Mouse (Mus musculus) heart, embryonic 11.5 days (tissue): ENCODE data around the gene Cd164l2. TPM values are rescaled to one million over a fixed set of nuclear protein-coding genes. Genes with fewer than 3 reads are reported as not detected.

Experiments
- ATAC-seq: fragments of 200-750 bp; cut with Nextera tagmentation; replicated peaks from 2 replicates; pipeline ENCODE4 v1.8.0; 2017; ENCODE audit warnings: moderate library complexity; ENCODE audit not compliant: insufficient number of reproducible peaks, low FRiP score, low TSS enrichment
- H3K27ac ChIP-seq: fragments of 300-500 bp; sonication (generic); 2 replicates; pipeline ENCODE4 v1.5.1; 2014; ENCODE audit warnings: mild to moderate bottlenecking, low read depth, low read length
- H3K27me3 ChIP-seq: fragments of 300-500 bp; sonication (generic); 2 replicates; pipeline ENCODE4 v1.6.1; 2014; ENCODE audit warnings: mild to moderate bottlenecking, low read length, mixed read lengths; ENCODE audit not compliant: control insufficient read depth, insufficient read depth
- H3K36me3 ChIP-seq: fragments of 300-500 bp; sonication (generic); 2 replicates; pipeline ENCODE4 v1.6.1; 2014; ENCODE audit warnings: mild to moderate bottlenecking, low read length, moderate library complexity, mixed read lengths; ENCODE audit not compliant: control insufficient read depth, insufficient read depth
- H3K4me1 ChIP-seq: fragments of 300-500 bp; sonication (generic); 2 replicates; pipeline ENCODE4 v1.6.1; 2014; ENCODE audit warnings: low read length; ENCODE audit not compliant: control insufficient read depth, insufficient read depth
- H3K4me2 ChIP-seq: fragments of 300-500 bp; sonication (generic); 2 replicates; pipeline ENCODE4 v1.6.1; 2014; ENCODE audit warnings: mild to moderate bottlenecking, moderate library complexity
- H3K4me3 ChIP-seq: fragments of 300-500 bp; sonication (generic); 2 replicates; pipeline ENCODE4 v1.5.1; 2014; ENCODE audit warnings: low read depth, low read length
- H3K9ac ChIP-seq: fragments of 300-500 bp; sonication (generic); 2 replicates; pipeline ENCODE4 v1.6.1; 2014; ENCODE audit warnings: mild to moderate bottlenecking, low read depth, low read length, moderate library complexity
- H3K9me3 ChIP-seq: fragments of 300-500 bp; sonication (generic); replicated peaks from 2 replicates; pipeline ENCODE4 v1.6.1; 2016; ENCODE audit warnings: low read length; ENCODE audit not compliant: control insufficient read depth
- WGBS: fragments of 180-500 bp; shearing (Covaris S2); extraction: QIAGEN DNeasy Blood & Tissue Kit; methylation state at CpG from one replicate; pipeline ENCODE4 v1.1.7; 2014; ENCODE audit not compliant: insufficient replicate concordance; 5-methylcytosine and 5-hydroxymethylcytosine counted together
- polyA plus RNA-seq: library from polyadenylated mRNA; unstranded; fragments of >200 nt; fragmentation: Nextera tagmentation; extraction: Ambion mirVana; gene quantifications from 2 replicates; pipeline ENCODE4 v1.2.1, GENCODE M21; 2014

Gene Cd164l2
- polyA plus RNA-seq, 1 experiment from 2014 or later: 0.27 TPM

GRCm38 (mm10) chr4:133257798-133258408 is 46.0 kb downstream of the Cd164l2 start:
- H3K4me1 ChIP-seq: peaks cover 3% of the 10 kb centered on the region; the same call in 1 of the 2 replicates
- ATAC-seq: no peak
- H3K27me3 ChIP-seq: peaks cover 45% of the 10 kb centered on the region
- no peak overlapping the region for H3K4me2 ChIP-seq
- no peak overlapping the region for H3K9ac ChIP-seq
- no peaks in the 10 kb centered on the region for H3K9me3 ChIP-seq
- H3K27ac ChIP-seq: no peak overlapping the region
- H3K4me3 ChIP-seq: no peak overlapping the region
- WGBS: 64% methylated on average over 12 of the region's 12 CpGs
- H3K36me3 ChIP-seq: no peaks in the 10 kb centered on the region

GRCm38 (mm10) chr4:133261641-133262374 is 49.9 kb downstream of the Cd164l2 start:
- 47% methylated on average over 10 of the region's 10 CpGs for WGBS
- H3K27me3 ChIP-seq: peaks cover 18% of the 10 kb centered on the region
- H3K9me3 ChIP-seq: 0 out of 2 replicates have a peak, but pooled peaks cover 3% of the 10 kb centered on the region
- peaks cover 27% of the 10 kb centered on the region for H3K36me3 ChIP-seq
- H3K9ac ChIP-seq: no peak overlapping the region; the same call in 1 of the 2 replicates
- no peak for ATAC-seq
- peaks cover 1% of the 10 kb centered on the region; the same call in 1 of the 2 replicates for H3K4me1 ChIP-seq
- no peak overlapping the region for H3K27ac ChIP-seq
- no peak overlapping the region for H3K4me2 ChIP-seq
- H3K4me3 ChIP-seq: no peak overlapping the region

GRCm38 (mm10) chr4:133262375-133262765 is 50.4 kb downstream of the Cd164l2 start:
- Histone ChIP-seq H3K9me3 (0 out of 2 replicates have a peak, but pooled peaks cover 3% of the 10 kb centered on the region), H3K36me3 (peaks cover 27% of the 10 kb centered on the region), H3K27me3 (peaks cover 12% of the 10 kb centered on the region), H3K4me3 (no peak overlapping the region), H3K9ac (no peak overlapping the region), H3K4me1 (no peaks in the 10 kb centered on the region), H3K4me2 (no peak overlapping the region), H3K27ac (no peak overlapping the region)
- WGBS: 61% methylated on average over 7 of the region's 7 CpGs
- no peak for ATAC-seq

GRCm38 (mm10) chr4:133262882-133263281 is 51.0 kb downstream of the Cd164l2 start, which contains the start of gene Sytl1:
Gene Sytl1 (minus strand): TSS chr4:133263113.
- 33% methylated on average over 7 of the region's 7 CpGs for WGBS
- H3K4me2 ChIP-seq: no peak within 1 kb of the TSS

GRCm38 (mm10) chr4:133263756-133264155 is 51.8 kb downstream of the Cd164l2 start:
- peaks cover 35% of the 10 kb centered on the region for H3K36me3 ChIP-seq
- H3K4me3 ChIP-seq: no peak overlapping the region
- ATAC-seq: no peak
- H3K27ac ChIP-seq: no peak overlapping the region
- H3K27me3 ChIP-seq: 0 out of 2 replicates have a peak, but pooled peaks cover 3% of the 10 kb centered on the region
- no peaks in the 10 kb centered on the region for H3K4me1 ChIP-seq
- WGBS: 80% methylated on average over 5 of the region's 5 CpGs
- 0 out of 2 replicates have a peak, but pooled peaks cover 3% of the 10 kb centered on the region for H3K9me3 ChIP-seq
- no peak overlapping the region for H3K4me2 ChIP-seq
- no peak overlapping the region for H3K9ac ChIP-seq

More at GRCm38 (mm10) chr4:133262882-133263281, 51.0 kb downstream of the Cd164l2 start, which contains the start of gene Sytl1:
- Histone ChIP-seq H3K9ac (no peak within 1 kb of the TSS; the same call in 1 of the 2 replicates), H3K27ac (no peak within 1 kb of the TSS), H3K36me3 (peaks cover 31% of the 10 kb centered on the region), H3K4me1 (no peaks in the 10 kb centered on the region), H3K9me3 (0 out of 2 replicates have a peak, but pooled peaks cover 3% of the 10 kb centered on the region), H3K4me3 (no peak within 1 kb of the TSS), H3K27me3 (peaks cover 7% of the 10 kb centered on the region)
- no peak for ATAC-seq

- ATAC-seq: no peak
- H3K36me3 ChIP-seq: peaks cover 38% of the 10 kb centered on the region
- no peaks in the 10 kb centered on the region for H3K27me3 ChIP-seq
- WGBS: 96% methylated on average over 2 of the region's 2 CpGs
- no peak overlapping the region for H3K4me3 ChIP-seq
- H3K4me2 ChIP-seq: no peak overlapping the region
- H3K4me1 ChIP-seq: no peaks in the 10 kb centered on the region
- H3K9ac ChIP-seq: no peak overlapping the region
- no peak overlapping the region for H3K27ac ChIP-seq
- H3K9me3 ChIP-seq: 0 out of 2 replicates have a peak, but pooled peaks cover 3% of the 10 kb centered on the region
Measured at GRCm38 (mm10) chr4:133264559-133264958, 52.6 kb downstream of the Cd164l2 start.

- no peak for ATAC-seq
Measured at GRCm38 (mm10) chr4:133265297-133265696, 53.4 kb downstream of the Cd164l2 start.

GRCm38 (mm10) chr4:133265759-133266158 is 53.8 kb downstream of the Cd164l2 start:
- no peak overlapping the region for H3K27ac ChIP-seq
- no peak overlapping the region for H3K4me2 ChIP-seq
- no peak overlapping the region for H3K4me3 ChIP-seq
- no peaks in the 10 kb centered on the region for H3K27me3 ChIP-seq
- H3K9ac ChIP-seq: no peak overlapping the region
- 0 out of 2 replicates have a peak, but pooled peaks cover 3% of the 10 kb centered on the region for H3K9me3 ChIP-seq
- H3K36me3 ChIP-seq: peaks cover 42% of the 10 kb centered on the region
- H3K4me1 ChIP-seq: no peaks in the 10 kb centered on the region
- ATAC-seq: no peak
- 87% methylated on average over 4 of the region's 4 CpGs for WGBS

More at GRCm38 (mm10) chr4:133265297-133265696, 53.4 kb downstream of the Cd164l2 start:
- Histone ChIP-seq H3K9ac (no peak overlapping the region), H3K4me2 (no peak overlapping the region), H3K4me1 (no peaks in the 10 kb centered on the region), H3K36me3 (peaks cover 38% of the 10 kb centered on the region), H3K27ac (no peak overlapping the region), H3K4me3 (no peak overlapping the region), H3K9me3 (0 out of 2 replicates have a peak, but pooled peaks cover 3% of the 10 kb centered on the region), H3K27me3 (no peaks in the 10 kb centered on the region)
- WGBS: 87% methylated on average over 3 of the region's 3 CpGs
